Mouse (Mus musculus) thymus, postnatal 36 days (tissue): Measurements from ENCODE around the gene Gpr135.
"Not testable (repeated sequence)": the region's sequence is repeated elsewhere in the genome, so short reads cannot be mapped to it uniquely, and the experiment has no call there.

Source experiments
- DNase-seq, 2 experiments: peaks; one replicate each; pipeline ENCODE4 v3.0.0; 2022; ENCODE audit warnings: mixed read lengths in 2 of 2

Gene Gpr135

DNA sequence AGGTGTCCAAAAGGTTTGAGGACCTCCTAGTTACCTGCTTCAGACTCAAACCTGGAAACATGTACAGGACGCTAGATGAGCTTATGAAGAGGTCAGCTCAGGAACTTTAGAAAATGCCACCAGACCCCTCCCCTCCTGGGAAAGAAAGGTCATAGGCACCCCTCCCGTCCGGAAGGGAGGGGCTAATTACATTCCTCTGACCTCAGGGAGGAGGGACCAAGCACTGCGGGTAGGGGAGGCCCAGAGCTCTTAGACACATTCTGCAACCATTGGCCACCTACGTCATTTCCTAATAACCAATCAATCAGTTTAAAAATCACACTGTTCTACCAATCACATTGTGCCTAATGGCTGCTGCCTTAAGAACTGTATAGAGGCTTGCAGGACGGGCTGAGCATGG is 18.4 kb downstream of the Gpr135 start:
- DNase-seq: no peak

DNA sequence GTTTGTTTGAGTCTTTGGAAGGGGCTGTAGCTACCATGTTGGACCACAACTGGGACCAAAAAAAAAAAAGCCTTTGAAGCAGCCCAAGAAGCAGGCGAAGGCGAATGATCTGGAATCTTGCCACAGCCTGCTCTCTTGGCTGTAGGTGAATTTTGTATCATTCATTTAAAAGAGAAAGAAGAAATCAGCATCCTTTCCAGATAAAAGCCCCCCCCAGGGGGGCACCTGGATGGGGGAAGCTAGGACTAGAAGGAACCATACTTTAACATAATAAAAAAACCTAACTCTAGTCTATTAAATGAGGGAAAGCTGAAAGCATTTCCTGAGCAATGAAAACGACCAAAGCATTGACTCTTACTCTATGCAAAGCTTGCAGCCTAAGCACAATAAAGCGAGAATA is 20.1 kb downstream of the Gpr135 start:
- no peak for DNase-seq

DNA sequence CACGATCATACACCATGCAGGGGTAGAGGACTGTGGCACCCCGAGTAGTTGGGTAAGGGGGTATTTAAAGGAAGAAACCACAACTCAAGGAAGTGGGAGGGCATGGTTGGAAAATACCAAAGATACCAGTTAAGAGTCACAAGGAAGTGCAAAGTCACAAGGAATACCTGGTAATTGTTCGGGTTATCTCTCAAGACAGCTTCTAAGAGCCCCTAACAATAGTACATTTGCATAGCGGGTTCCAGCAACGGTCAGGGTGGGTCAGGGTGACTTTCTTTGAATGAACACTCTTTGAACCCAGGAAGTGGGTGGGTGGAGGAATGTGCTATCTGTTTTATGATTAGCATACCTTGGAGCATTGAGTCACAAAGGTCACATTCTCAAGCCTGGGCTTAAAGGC is 20.8 kb downstream of the Gpr135 start:
- DNase-seq: not testable (repeated sequence)

DNA sequence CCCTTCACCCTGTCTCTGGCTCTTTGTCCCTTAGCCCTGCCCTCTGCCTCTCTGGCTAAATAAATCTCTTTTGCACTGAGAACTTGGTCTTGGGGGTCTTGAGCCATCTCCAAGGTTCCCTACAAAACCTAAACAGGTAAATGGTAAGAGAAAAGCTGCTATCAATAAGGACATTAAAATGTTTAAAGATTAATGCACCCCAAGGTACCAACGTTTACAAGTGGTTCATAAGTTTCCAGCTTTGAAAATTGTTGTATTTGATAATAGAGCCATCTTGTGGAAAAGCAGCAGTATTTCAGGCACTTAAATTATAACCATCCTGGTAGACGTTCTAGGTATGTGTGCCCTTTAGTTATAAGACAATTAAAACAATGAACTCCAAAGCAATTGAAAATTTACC is 23.4 kb downstream of the Gpr135 start:
- no peak for DNase-seq

DNA sequence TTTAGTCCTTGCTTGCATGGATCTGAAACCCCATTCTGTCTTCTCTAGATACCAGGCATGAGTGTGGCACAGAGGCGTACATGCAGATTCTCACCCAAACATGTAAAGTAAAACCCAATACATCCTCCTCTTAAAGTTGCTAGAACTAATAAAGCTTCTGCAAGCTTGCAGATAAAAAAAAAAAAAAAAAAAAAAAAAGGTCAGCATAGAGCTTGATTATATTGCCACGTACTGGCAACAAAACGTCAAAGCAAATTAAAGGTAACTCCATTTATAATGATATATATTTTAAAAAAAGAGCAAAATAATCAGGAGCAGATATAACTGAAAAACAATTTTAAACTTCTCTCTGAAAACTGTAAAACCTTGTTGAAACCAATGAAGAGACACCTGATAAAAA is 29.7 kb downstream of the Gpr135 start:
- no peak for DNase-seq

DNA sequence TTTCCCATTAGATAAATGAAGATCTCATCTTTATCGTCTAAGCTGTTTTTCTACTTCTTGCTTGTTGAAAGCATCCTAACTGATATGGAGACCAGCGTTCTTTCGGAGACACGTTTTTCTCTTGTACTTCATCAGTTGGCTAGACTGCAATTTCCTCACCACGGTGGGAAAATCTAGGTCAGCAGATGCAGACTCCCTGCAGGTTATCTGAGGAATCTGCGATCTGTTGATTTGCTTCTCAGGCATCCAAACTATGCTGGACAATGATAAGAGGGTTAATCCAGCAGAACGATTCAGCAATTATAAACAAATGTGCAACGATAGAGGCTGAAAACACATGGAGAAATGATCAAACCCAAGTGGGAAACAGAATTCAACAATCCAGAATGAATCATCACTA is 31.4 kb downstream of the Gpr135 start:
- no peak for DNase-seq

DNA sequence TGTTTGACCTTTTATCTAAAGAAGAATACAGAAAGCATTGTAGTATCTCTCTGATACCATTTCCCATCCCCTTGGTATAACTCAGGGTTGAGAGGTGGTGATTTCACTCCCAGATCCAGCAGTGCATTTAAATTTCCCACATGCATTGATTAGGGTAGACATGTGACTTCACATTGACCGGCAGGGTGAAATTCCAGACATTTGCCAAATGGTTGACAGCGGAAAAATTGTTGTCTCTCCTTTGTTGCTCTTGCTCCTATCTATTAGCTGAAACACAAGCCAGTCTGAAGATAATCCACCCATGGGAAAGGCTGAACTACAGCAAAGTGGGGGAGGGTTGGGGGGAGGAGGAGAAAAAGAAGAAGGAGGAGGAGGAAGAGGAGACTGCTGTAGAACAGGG is 32.1 kb downstream of the Gpr135 start:
- DNase-seq: no peak

DNA sequence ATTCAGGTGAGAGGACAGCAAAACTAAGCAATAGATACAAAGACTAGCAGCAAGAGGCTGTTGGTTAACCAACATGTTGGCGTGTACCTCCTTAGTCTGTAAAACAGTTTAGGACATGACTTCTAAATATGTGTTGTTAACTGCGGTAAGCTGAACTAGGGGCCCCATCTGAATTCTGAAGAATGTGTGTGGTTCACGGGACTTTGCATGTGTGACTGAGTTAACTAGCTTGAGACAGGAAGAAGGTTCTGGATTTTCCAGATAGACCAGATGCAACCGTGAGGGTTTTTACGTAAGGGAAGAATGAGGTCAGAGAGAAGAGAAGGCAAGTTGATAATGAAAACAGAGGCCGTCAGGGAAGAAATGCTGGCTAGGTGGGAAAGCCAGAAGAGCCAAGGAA is 33.9 kb downstream of the Gpr135 start:
- no peak for DNase-seq

DNA sequence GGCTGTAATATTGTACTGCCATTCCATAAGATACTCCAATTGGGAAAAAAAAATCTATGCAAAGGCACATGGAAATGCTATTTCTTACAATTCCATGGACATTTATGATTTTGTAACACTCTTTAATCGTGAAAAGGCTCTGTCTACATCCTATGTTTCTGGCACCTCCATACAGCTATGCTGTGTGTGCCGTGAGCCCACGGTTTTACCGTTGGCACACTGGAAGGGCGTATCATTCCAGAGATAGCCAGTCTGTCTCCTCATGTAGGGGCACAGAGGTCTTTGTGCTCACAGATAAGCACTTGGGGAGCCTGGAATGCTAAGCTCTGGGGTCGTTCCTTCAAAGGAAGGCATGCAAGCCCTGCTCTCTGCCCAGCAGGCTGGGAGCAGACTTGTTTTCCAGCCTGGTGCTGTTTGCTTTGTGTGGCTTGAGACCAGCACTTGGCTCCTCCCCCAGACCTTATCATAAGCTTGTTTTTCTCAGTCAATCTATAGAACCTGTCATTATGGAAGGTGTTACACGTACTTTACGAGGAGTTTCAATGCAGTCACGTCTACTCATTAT is 34.7 kb downstream of the Gpr135 start:
- DNase-seq: no peak

DNA sequence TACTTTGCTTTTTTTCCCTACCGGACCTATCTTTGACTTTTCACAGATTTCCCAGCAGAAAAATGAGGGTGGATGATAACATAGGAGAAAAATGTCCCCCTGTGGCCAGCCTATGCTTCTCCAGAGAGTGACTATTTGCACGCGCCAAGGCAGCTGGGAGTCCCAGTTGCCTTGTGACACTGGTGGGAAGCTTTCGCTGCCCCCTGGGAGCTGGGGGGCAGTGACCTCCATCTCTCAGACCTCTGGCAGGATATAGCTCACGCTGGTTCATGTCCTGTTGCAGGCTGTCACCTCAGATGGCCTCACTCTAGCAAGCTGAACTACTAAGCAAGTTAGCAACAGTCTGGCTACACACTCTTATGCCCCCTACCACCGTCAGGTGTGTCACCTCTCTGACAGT is 39.1 kb downstream of the Gpr135 start:
- DNase-seq: no peak

DNA sequence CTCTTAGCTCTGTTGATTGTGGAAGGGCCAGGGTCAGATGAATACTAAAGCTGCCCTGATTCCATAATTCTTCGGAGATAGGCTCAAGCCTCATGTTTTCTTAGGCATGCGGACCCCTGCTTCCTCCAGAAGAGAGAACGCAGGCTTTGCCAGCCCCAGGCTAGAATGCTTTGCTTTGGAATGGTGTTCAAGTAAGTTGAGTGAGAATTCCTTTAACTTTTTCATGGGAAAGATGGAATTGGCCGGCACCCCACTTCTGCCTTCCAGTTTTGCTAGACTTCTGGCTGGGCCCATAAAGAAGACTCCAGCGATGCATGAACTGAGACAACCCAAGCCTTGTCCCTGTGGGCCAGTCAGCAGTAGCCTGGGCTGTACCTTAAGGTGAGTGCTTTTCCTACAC is 39.8 kb downstream of the Gpr135 start:
- no peak for DNase-seq

DNA sequence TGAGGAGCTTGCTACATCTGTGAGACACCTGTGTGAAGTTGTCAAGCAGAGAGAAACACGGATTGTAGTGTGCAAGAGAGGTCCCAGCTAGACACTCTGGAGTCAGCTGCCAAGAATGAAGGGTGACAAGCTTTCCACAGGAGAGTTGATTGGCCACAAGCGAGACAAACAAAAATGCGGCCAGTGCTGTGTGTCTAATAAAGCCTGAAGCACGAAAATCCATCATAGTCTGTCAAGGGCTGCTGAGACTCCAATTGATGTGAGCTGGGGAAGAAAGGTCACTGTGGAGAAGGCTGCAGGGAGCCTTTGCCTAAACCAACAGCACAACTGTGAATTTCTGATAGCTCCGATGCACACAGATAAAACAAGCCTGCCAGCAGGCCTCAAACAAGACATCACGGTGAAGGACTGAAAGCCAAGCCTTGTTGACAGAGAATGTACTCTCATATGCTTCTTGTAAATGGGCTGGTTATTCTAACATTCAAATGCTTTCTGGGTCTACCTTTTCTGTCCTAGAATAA is 45.6 kb downstream of the Gpr135 start:
- DNase-seq: no peak

DNA sequence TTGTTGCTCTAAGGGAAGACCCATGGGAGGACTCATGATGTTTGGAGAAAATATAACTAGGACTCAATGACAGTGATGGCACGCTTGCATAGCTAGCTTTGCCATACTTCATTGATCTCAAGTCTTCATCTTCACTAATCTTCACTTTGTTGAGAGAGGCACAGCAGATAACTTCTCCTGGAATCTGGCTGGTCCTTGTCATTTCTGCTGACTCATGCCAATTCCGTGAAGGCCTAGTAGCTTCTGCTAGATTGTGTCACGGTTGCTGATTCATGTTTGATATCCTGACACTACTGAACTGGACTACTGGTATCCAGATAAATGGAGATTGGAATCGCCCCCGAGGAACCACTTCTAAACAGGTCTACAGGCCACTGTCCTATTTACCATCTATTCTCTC is 47.4 kb downstream of the Gpr135 start:
- no peak for DNase-seq

DNA sequence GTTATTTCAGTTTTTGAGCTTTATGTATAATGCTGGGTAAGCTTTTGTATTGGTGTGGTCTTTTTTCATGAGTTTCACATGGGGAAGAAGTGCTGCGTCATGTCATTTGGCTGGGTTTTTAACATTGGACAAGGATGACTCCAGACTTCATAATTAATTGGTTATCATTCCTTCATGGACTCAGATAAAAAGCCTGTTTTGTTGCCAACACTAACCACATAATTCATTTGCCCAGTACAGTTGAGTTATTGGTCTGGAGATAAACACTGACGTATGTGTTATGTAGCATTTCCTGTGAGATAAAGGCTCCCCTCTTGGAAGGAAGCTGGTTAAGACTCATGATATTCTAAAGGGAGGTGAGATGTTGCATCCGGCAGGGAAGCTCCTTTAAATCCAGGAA is 48.1 kb downstream of the Gpr135 start:
- no peak for DNase-seq

DNA sequence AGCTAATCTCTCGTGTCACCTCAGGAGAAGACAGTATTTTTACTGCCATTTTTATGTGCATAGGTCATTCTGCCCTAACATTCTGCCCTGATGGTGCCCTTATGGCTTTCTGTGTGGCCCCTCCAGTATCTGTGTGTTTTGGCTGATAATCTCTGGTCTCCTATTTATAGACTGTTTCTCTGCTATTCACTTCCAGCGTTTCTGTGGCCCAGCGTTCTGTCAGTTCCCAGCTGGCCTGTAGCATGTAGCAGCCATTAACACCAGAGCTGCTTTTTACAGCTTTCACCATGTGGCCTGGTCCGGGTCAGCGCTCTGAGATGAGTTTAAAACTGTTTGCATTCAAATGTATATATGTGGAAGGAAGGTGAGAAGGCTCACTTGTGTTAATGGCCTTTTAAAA is 49.4 kb downstream of the Gpr135 start:
- DNase-seq: no peak

DNA sequence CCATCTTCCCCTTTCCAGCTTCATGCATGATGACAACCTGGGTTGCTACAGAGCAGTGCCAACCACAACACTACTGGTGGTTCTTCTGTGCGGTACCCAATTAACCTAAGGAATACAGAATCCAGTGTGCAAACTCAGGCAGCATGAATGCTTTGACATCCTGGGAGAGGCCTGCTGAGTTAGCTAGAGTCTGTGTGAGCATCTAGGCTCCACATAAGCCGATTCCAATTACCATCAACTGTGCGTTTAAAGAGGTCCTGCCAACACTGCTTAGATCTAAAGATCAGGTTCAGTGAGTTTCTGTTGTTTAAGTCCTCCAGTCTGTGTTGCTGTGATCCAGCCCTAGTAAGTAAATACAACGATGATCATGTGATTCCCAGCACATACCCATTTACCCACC is 50.6 kb downstream of the Gpr135 start:
- DNase-seq: no peak
